Mouse (Mus musculus) liver, adult 2 months (tissue): Measurements from ENCODE around the gene Ipo8. TPM values are rescaled to one million over a fixed set of nuclear protein-coding genes. Genes with fewer than 3 reads are reported as not detected.

Experiments used
- DNase-seq: peaks from one replicate; pipeline ENCODE4 v3.0.0-alpha.2; 2011; ENCODE audit warnings: low read depth, low spot score; ENCODE audit errors: extremely low read depth
- H3K27ac ChIP-seq: fragments of 200-500 bp; replicated peaks from 2 replicates; pipeline ENCODE4 v1.5.1; 2012; ENCODE audit warnings: low read depth, mild to moderate bottlenecking, control low read depth, inconsistent platforms, low read length; ENCODE audit not compliant: insufficient read depth
- H3K27me3 ChIP-seq: fragments of 200-500 bp; 2 replicates; pipeline ENCODE4 v1.6.1; 2012; ENCODE audit warnings: mild to moderate bottlenecking, moderate library complexity, low read length, inconsistent platforms; ENCODE audit not compliant: control insufficient read depth, insufficient read depth
- H3K36me3 ChIP-seq: fragments of 200-500 bp; 2 replicates; pipeline ENCODE4 v1.6.1; 2012; ENCODE audit warnings: low read length, inconsistent platforms; ENCODE audit not compliant: control insufficient read depth, insufficient read depth
- H3K4me1 ChIP-seq: fragments of 200-500 bp; 2 replicates; pipeline ENCODE4 v1.6.1; 2011; ENCODE audit warnings: low read length; ENCODE audit not compliant: control insufficient read depth, insufficient read depth
- H3K4me3 ChIP-seq: fragments of 200-500 bp; 2 replicates; pipeline ENCODE4 v1.5.1; 2011; ENCODE audit warnings: low read depth, mild to moderate bottlenecking, control low read depth, low read length, moderate library complexity; ENCODE audit not compliant: insufficient read depth
- H3K79me2 ChIP-seq: fragments of 200-500 bp; 2 replicates; pipeline ENCODE4 v1.6.1; 2012; ENCODE audit warnings: inconsistent platforms, mild to moderate bottlenecking, low read length, moderate library complexity; ENCODE audit not compliant: control insufficient read depth, insufficient read depth
- H3K9ac ChIP-seq: fragments of 200-500 bp; 2 replicates; pipeline ENCODE4 v1.6.1; 2012; ENCODE audit warnings: low read depth, mild to moderate bottlenecking, control low read depth, inconsistent platforms, low read length
- CTCF ChIP-seq: fragments of 200-500 bp; IDR thresholded peaks from 2 replicates; pipeline ENCODE4 v1.5.1; 2011; ENCODE audit warnings: low read depth, low read length, control low read depth
- POLR2A ChIP-seq: fragments of 200-500 bp; IDR thresholded peaks from 2 replicates; pipeline ENCODE4 v1.6.1; 2011; ENCODE audit warnings: low read length, control low read depth; ENCODE audit not compliant: insufficient read depth; ENCODE audit errors: extremely low read depth
- WGBS: fragments of 180-500 bp; shearing (Covaris S2); methylation state at CpG from one replicate; pipeline ENCODE4 v1.1.7; 2018; 5-methylcytosine and 5-hydroxymethylcytosine counted together
- polyA plus RNA-seq: library from polyadenylated mRNA; depleted of rRNA; stranded (reverse); fragments of >200 nt; gene quantifications from 2 replicates; pipeline ENCODE4 v1.2.3, GENCODE M21; 2012; rRNA removed
- total RNA-seq: library from RNA; depleted of rRNA; stranded (reverse); fragments of >200 nt; gene quantifications from 2 replicates; pipeline ENCODE4 v1.2.3, GENCODE M21; 2014; rRNA removed

Gene Ipo8
- total RNA-seq: 50.7 and 52.6 TPM in 2 replicates
- polyA plus RNA-seq: 12.2 and 12.7 TPM in 2 replicates

GRCm38 (mm10) chr6:148830748-148831727 lies at the start of gene Ipo8:
TSS of gene Ipo8 (minus strand) at chr6:148831467.
- Histone ChIP-seq H3K27ac (peak within 1 kb of the TSS; percentile 84), H3K4me3 (peak within 1 kb of the TSS; percentile 85), H3K27me3 (no peaks in the 10 kb centered on the region), H3K4me1 (peaks cover 4% of the 10 kb centered on the region; the same call in 1 of the 2 replicates), H3K79me2 (peaks cover 10% of the 10 kb centered on the region; the same call in 1 of the 2 replicates), H3K36me3 (no peaks in the 10 kb centered on the region), H3K9ac (peak within 1 kb of the TSS; percentile 86)
- TF ChIP-seq POLR2A (no peak), CTCF (no peak)
- WGBS: under 1% methylated on average over 47 of the region's 47 CpGs
- DNase-seq: peak; percentile 93

- H3K79me2 ChIP-seq: no peaks in the 10 kb centered on the region
- TF ChIP-seq POLR2A (no peak), CTCF (no peak)
- WGBS: 95% methylated on average over 1 of the region's 1 CpGs
Measured at GRCm38 (mm10) chr6:148873911-148874310, 42.6 kb upstream of the Ipo8 start.

GRCm38 (mm10) chr6:148845629-148846028 lies 14.4 kb upstream of the Ipo8 start:
- H3K4me1 ChIP-seq: no peaks in the 10 kb centered on the region
- DNase-seq: no peak
- no peak for TF ChIP-seq CTCF
- no peak for TF ChIP-seq POLR2A
- H3K36me3 ChIP-seq: no peaks in the 10 kb centered on the region
- H3K27me3 ChIP-seq: no peaks in the 10 kb centered on the region
- H3K4me3 ChIP-seq: no peak overlapping the region
- H3K79me2 ChIP-seq: no peaks in the 10 kb centered on the region
- H3K9ac ChIP-seq: no peak overlapping the region
- no peak overlapping the region for H3K27ac ChIP-seq

More at GRCm38 (mm10) chr6:148873911-148874310, 42.6 kb upstream of the Ipo8 start:
- H3K4me3 ChIP-seq: no peak overlapping the region
- no peaks in the 10 kb centered on the region for H3K36me3 ChIP-seq
- DNase-seq: no peak
- H3K4me1 ChIP-seq: no peaks in the 10 kb centered on the region
- H3K27me3 ChIP-seq: no peaks in the 10 kb centered on the region
- no peak overlapping the region for H3K27ac ChIP-seq
- H3K9ac ChIP-seq: no peak overlapping the region

GRCm38 (mm10) chr6:148841760-148842159 lies 10.5 kb upstream of the Ipo8 start:
- H3K4me1 ChIP-seq: no peaks in the 10 kb centered on the region
- 96% methylated on average over 1 of the region's 1 CpGs for WGBS

GRCm38 (mm10) chr6:148838460-148838859 lies 7.2 kb upstream of the Ipo8 start:
- Histone ChIP-seq H3K27ac (no peak overlapping the region), H3K9ac (no peak overlapping the region), H3K4me1 (no peaks in the 10 kb centered on the region), H3K4me3 (no peak overlapping the region), H3K79me2 (no peaks in the 10 kb centered on the region), H3K36me3 (no peaks in the 10 kb centered on the region), H3K27me3 (no peaks in the 10 kb centered on the region)
- TF ChIP-seq CTCF: no peak
- no peak for TF ChIP-seq POLR2A
- no peak for DNase-seq

More at GRCm38 (mm10) chr6:148841760-148842159, 10.5 kb upstream of the Ipo8 start:
- H3K36me3 ChIP-seq: no peaks in the 10 kb centered on the region
- TF ChIP-seq POLR2A (no peak), CTCF (no peak)
- H3K27ac ChIP-seq: no peak overlapping the region
- H3K79me2 ChIP-seq: no peaks in the 10 kb centered on the region
- H3K9ac ChIP-seq: no peak overlapping the region
- DNase-seq: no peak
- no peak overlapping the region for H3K4me3 ChIP-seq
- no peaks in the 10 kb centered on the region for H3K27me3 ChIP-seq

- Histone ChIP-seq H3K27me3 (no peaks in the 10 kb centered on the region), H3K79me2 (peaks cover 6% of the 10 kb centered on the region; the same call in 1 of the 2 replicates), H3K36me3 (no peaks in the 10 kb centered on the region), H3K27ac (no peak overlapping the region), H3K4me1 (peaks cover 4% of the 10 kb centered on the region; the same call in 1 of the 2 replicates), H3K4me3 (peak overlapping the region; percentile 85), H3K9ac (no peak overlapping the region)
- 16% methylated on average over 3 of the region's 3 CpGs for WGBS
- TF ChIP-seq CTCF: no peak
- TF ChIP-seq POLR2A: no peak
- DNase-seq: no peak
Measured at GRCm38 (mm10) chr6:148831728-148832121, 458 bp upstream of the Ipo8 start.
